Mouse (Mus musculus) right cerebral cortex, postnatal 36 days (tissue): ENCODE data around the gene Dctn2.

Experiments used
- DNase-seq, 2 experiments: peaks; one replicate each; pipeline ENCODE4 v3.0.0; 2022; ENCODE audit warnings: low spot score in 2 of 2, mixed read lengths in 1 of 2

Gene Dctn2

GRCm38 (mm10) chr10:127266112-127267091 lies at the start of gene Dctn2:
Dctn2 (plus strand) TSS chr10:127266368.
- peak; percentile 93 for DNase-seq

GRCm38 (mm10) chr10:127216456-127216855 lies 49.7 kb upstream of the Dctn2 start:
- no peak for DNase-seq

GRCm38 (mm10) chr10:127217177-127217576 lies 49.0 kb upstream of the Dctn2 start:
- no peak for DNase-seq

- no peak for DNase-seq
Observed at GRCm38 (mm10) chr10:127218339-127218738, 47.8 kb upstream of the Dctn2 start.

GRCm38 (mm10) chr10:127225213-127225612 lies 41.0 kb upstream of the Dctn2 start:
- no peak for DNase-seq

GRCm38 (mm10) chr10:127225732-127226131 lies 40.4 kb upstream of the Dctn2 start:
- DNase-seq, result peak; percentile 56 to 72

GRCm38 (mm10) chr10:127226318-127226895 lies 39.8 kb upstream of the Dctn2 start:
- DNase-seq, result no peak

GRCm38 (mm10) chr10:127227163-127227562 lies 39.0 kb upstream of the Dctn2 start:
- no peak for DNase-seq

- no peak for DNase-seq
Observed at GRCm38 (mm10) chr10:127228897-127229296, 37.3 kb upstream of the Dctn2 start.

- DNase-seq, result no peak
Observed at GRCm38 (mm10) chr10:127230693-127231092, 35.5 kb upstream of the Dctn2 start.

GRCm38 (mm10) chr10:127231741-127232140 lies 34.4 kb upstream of the Dctn2 start:
- no peak for DNase-seq

GRCm38 (mm10) chr10:127233141-127233540 lies 33.0 kb upstream of the Dctn2 start:
- DNase-seq, result no peak

- DNase-seq, result no peak
Observed at GRCm38 (mm10) chr10:127236541-127236940, 29.6 kb upstream of the Dctn2 start.

GRCm38 (mm10) chr10:127238241-127238824 lies 27.8 kb upstream of the Dctn2 start:
- DNase-seq, result no peak

- DNase-seq, result no peak
Observed at GRCm38 (mm10) chr10:127250810-127251209, 15.4 kb upstream of the Dctn2 start.

- DNase-seq, result peak in 1 of 2 experiments; percentile 37
Observed at GRCm38 (mm10) chr10:127255625-127256345, 10.4 kb upstream of the Dctn2 start.

GRCm38 (mm10) chr10:127257790-127258189 lies 8.4 kb upstream of the Dctn2 start:
- no peak for DNase-seq

GRCm38 (mm10) chr10:127258489-127258888 lies 7.7 kb upstream of the Dctn2 start:
- no peak for DNase-seq

GRCm38 (mm10) chr10:127261706-127262547 lies 4.2 kb upstream of the Dctn2 start:
- no peak for DNase-seq

- DNase-seq, result peak; percentile 64 to 75
Observed at GRCm38 (mm10) chr10:127262548-127263398, 3.4 kb upstream of the Dctn2 start, which contains the start of gene Kif5a. Kif5a (minus strand) TSS chr10:127263348.
